Mouse (Mus musculus) MEL (cell line): ENCODE data around the gene Rac2.

Source experiments
- CTCF ChIP-seq, 3 experiments: IDR thresholded peaks in 2 of 3; conservative IDR thresholded peaks in 1 of 3; 2 replicates each; pipeline ENCODE4 v1.5.1; 2011 to 2012; ENCODE audit warnings: low read length in 3 of 3, low read depth in 2 of 3, mild to moderate bottlenecking in 2 of 3, improper control_type of control experiment in 1 of 3, inconsistent platforms in 1 of 3, mixed read lengths in 1 of 3, moderate library complexity in 1 of 3; ENCODE audit not compliant: control insufficient read depth in 1 of 3, insufficient read depth in 1 of 3, poor library complexity in 1 of 3, severe bottlenecking in 1 of 3
- ELF1 ChIP-seq: IDR thresholded peaks from 2 replicates; pipeline ENCODE4 v1.6.1; 2014; ENCODE audit warnings: low read depth, mild to moderate bottlenecking, inconsistent platforms, low read length, improper control_type of control experiment, moderate library complexity
- EP300 ChIP-seq, 2 experiments: IDR thresholded peaks; 2 replicates each; pipeline ENCODE4 v1.6.1; 2011; ENCODE audit warnings: improper control_type of control experiment in 2 of 2, low read length in 2 of 2, low read depth in 1 of 2, mild to moderate bottlenecking in 1 of 2
- MAZ ChIP-seq: IDR thresholded peaks from 2 replicates; pipeline ENCODE4 v1.6.1; 2012; ENCODE audit warnings: low read depth, mild to moderate bottlenecking, inconsistent platforms, low read length, improper control_type of control experiment
- NRF1 ChIP-seq: IDR thresholded peaks from 2 replicates; pipeline ENCODE4 v1.6.1; 2014; ENCODE audit warnings: low read depth, mild to moderate bottlenecking, inconsistent platforms, low read length, improper control_type of control experiment, moderate library complexity; ENCODE audit not compliant: poor library complexity, insufficient read depth, severe bottlenecking
- ZMIZ1 ChIP-seq: IDR thresholded peaks from 2 replicates; pipeline ENCODE4 v1.6.1; 2012; ENCODE audit warnings: low read depth, mild to moderate bottlenecking, inconsistent platforms, low read length, improper control_type of control experiment, moderate library complexity

DNA sequence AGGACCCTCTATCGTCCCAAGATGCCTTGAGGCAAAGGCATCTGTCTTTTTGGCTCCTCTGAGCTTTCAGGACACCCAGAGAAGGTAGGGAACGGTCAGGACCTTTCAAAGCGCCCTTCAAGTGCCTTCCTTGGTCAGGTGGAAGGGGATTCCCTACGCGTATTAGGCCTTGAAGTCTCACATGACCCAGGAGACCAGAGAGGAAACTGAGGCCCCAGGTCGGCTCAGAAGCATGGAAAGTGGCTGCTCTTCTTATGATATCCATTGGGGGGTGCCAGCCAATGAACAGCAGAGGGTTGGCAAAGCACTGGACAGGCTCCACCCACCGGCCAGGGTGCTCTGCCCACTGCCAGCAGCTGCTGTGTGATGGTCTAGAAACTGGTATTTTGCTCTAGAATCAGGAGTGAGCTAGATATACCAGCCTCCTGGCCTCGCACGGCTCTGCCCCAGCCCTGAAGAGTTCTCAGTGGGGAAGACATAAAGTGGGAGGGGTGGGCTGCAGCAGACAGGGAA, 4.9 kb downstream of the Rac2 start:
- TF ChIP-seq CTCF (IDR thresholded peaks at IDR 0.05 in 2 of 3, conservative IDR thresholded peaks at IDR 0.05 in 1 of 3; ENCODE audit: control insufficient read depth in 1 of 3, insufficient read depth in 1 of 3, low read depth in 2 of 3, low read length in 3 of 3, poor library complexity in 1 of 3, severe bottlenecking in 1 of 3) = no peak
- TF ChIP-seq NRF1 = no peak
- no peak for TF ChIP-seq ELF1
- TF ChIP-seq ZMIZ1 = no peak
- no peak for TF ChIP-seq EP300 (IDR thresholded peaks at IDR 0.05; ENCODE audit: low read depth in 1 of 2, low read length in 2 of 2)
- no peak for TF ChIP-seq MAZ
